Mouse (Mus musculus) ES-Bruce4 (cell line): ENCODE data around the gene Alyref2. TPM values are rescaled to one million over a fixed set of nuclear protein-coding genes. Genes with fewer than 3 reads are reported as not detected.

Source experiments
- H3K27ac ChIP-seq: 2 replicates; pipeline ENCODE4 v1.5.1; 2012; ENCODE audit warnings: low read length, inconsistent platforms; ENCODE audit not compliant: insufficient read depth
- H3K27me3 ChIP-seq: 2 replicates; pipeline ENCODE4 v1.6.1; 2012; ENCODE audit warnings: mild to moderate bottlenecking, low read length, inconsistent platforms; ENCODE audit not compliant: control insufficient read depth, poor library complexity, insufficient read depth, severe bottlenecking
- H3K36me3 ChIP-seq: 2 replicates; pipeline ENCODE4 v1.6.1; 2012; ENCODE audit warnings: inconsistent platforms, mild to moderate bottlenecking, low read length, moderate library complexity; ENCODE audit not compliant: control insufficient read depth, poor library complexity, insufficient read depth, severe bottlenecking
- H3K4me1 ChIP-seq: one replicate; pipeline ENCODE4 v1.8.1; 2011; ENCODE audit warnings: low read length; ENCODE audit not compliant: control insufficient read depth, insufficient read depth
- H3K4me3 ChIP-seq: 2 replicates; pipeline ENCODE4 v1.5.1; 2011; ENCODE audit warnings: low read depth, mild to moderate bottlenecking, low read length
- H3K9ac ChIP-seq: 2 replicates; pipeline ENCODE4 v1.6.1; 2012; ENCODE audit warnings: low read depth, mild to moderate bottlenecking, inconsistent platforms; ENCODE audit not compliant: poor library complexity, severe bottlenecking
- H3K9me3 ChIP-seq: replicated peaks from 2 replicates; pipeline ENCODE4 v1.6.1; 2012; ENCODE audit warnings: mild to moderate bottlenecking, low read length, inconsistent platforms; ENCODE audit not compliant: control insufficient read depth, poor library complexity, insufficient read depth, severe bottlenecking
- CTCF ChIP-seq: IDR thresholded peaks from one replicate; pipeline ENCODE4 v1.8.1; 2011; ENCODE audit warnings: low read depth, low read length
- EP300 ChIP-seq: IDR thresholded peaks from 2 replicates; pipeline ENCODE4 v1.6.1; 2011; ENCODE audit warnings: low read depth, low read length; ENCODE audit not compliant: insufficient read depth
- POLR2A ChIP-seq: IDR thresholded peaks from one replicate; pipeline ENCODE4 v1.8.1; 2011; ENCODE audit warnings: low read length; ENCODE audit not compliant: insufficient read depth
- polyA plus RNA-seq: library from polyadenylated mRNA; stranded (reverse); fragments of >200 nt; gene quantifications from 2 replicates; pipeline ENCODE4 v1.2.4, GENCODE M21; 2011; ENCODE audit warnings: low read depth; ENCODE audit not compliant: missing spikeins, insufficient read depth, insufficient read length

Gene Alyref2
- polyA plus RNA-seq = 4.7 and 5.2 TPM in 2 replicates

DNA sequence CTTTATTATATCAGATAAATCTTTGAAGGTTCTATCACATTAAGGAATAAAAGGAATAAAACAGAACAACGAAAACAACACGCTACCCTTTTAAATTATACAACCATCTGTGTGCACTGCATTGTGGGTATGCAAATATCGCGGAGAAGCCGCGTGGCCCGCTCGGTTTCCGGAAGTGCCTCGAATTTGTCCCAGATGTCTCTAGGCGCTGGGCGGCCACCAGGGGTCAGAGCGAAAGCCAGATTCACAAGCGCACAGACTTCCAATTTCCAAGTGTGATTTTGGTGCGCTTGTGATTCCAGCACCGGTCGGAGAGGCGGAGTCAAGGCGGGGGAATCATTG, at the start of gene Alyref2:
Alyref2 (plus strand) TSS at position 229 of the 342 bp plus-strand sequence.
- no peaks in the 10 kb centered on the region for H3K9me3 ChIP-seq
- TF ChIP-seq CTCF (peak; percentile 68), POLR2A (no peak), EP300 (peak; percentile 55; the same call in 1 of the 2 replicates)
- peak within 1 kb of the TSS; percentile 69 for H3K4me3 ChIP-seq

DNA sequence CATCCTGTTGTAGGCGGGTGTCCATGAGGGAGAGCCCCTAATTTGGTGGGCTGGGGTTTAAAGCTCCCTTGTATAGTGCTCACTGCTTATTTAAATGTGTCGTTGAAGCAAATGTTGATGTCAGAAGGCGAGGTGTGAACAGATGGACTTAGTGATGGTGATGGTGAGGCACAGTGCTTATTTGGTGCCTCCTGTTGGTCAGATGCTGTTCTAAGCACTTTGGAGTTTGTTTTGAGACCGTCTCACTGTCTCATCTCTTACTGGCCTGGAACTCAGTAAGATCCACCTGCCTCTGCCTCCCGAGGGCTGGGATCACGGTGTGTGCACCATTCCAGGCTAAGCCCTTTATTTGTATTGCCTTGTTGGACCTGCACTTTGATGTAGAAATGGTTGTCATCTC, 48.4 kb upstream of the Alyref2 start:
- no peak overlapping the region for H3K4me3 ChIP-seq
- H3K36me3 ChIP-seq = no peaks in the 10 kb centered on the region
- no peaks in the 10 kb centered on the region for H3K27me3 ChIP-seq
- no peak overlapping the region for H3K27ac ChIP-seq
- no peak overlapping the region for H3K9ac ChIP-seq
- H3K9me3 ChIP-seq = no peaks in the 10 kb centered on the region
- no peak for TF ChIP-seq CTCF
- peaks cover 4% of the 10 kb centered on the region for H3K4me1 ChIP-seq

More for the DNA sequence above, at the start of gene Alyref2:
- Histone ChIP-seq H3K27me3 (no peaks in the 10 kb centered on the region), H3K9ac (peak within 1 kb of the TSS; percentile 57), H3K4me1 (peaks cover 3% of the 10 kb centered on the region), H3K36me3 (no peaks in the 10 kb centered on the region), H3K27ac (peak within 1 kb of the TSS; percentile 70)

DNA sequence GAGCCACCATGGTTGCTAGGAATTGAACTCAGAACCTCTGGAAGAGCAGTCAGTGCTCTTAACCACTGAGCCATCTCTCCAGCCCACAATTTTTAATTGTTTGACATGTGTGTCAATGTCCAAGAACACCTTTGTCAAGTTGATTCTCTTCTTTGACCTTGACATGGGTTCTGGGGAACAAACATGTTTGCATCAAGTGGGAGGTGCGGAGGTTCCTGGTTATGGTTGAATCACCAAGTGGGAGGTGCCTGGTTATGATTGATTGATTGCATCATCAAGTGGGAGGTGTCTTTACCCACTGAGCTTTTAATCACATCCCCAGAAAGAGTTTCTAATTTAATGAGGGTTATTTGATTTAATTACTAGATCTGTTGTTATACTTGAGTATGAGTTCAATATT, 45.7 kb upstream of the Alyref2 start:
- TF ChIP-seq CTCF = no peak
- TF ChIP-seq POLR2A = no peak
- TF ChIP-seq EP300 = no peak
- peaks cover 14% of the 10 kb centered on the region for H3K36me3 ChIP-seq
- H3K4me1 ChIP-seq = peaks cover 6% of the 10 kb centered on the region
- H3K27ac ChIP-seq = no peak overlapping the region
- H3K4me3 ChIP-seq = no peak overlapping the region
- no peaks in the 10 kb centered on the region; the same call in none of the 2 replicates for H3K9me3 ChIP-seq
- no peak overlapping the region for H3K9ac ChIP-seq
- no peaks in the 10 kb centered on the region for H3K27me3 ChIP-seq

DNA sequence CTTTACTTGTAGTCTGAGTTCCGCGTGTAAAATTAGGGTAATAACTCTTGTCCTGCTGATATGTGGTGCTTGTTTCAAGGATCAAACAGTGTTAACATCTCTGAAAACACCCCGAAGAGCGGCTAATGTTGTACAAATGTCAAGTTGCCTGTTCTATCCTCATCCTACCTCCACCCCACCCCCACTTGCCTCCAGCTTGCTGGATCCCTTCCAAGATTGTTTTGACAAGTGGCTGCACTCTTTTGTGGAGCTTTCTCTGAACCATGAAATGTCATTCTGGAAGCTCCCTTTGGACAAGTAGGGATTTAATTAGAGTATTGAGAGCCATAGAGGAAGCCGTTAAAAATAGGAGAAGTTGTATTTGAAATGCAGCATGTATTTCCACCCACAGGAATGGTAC, 43.5 kb upstream of the Alyref2 start:
- Histone ChIP-seq H3K4me1 (peaks cover 2% of the 10 kb centered on the region), H3K9ac (no peak overlapping the region), H3K9me3 (no peaks in the 10 kb centered on the region; the same call in none of the 2 replicates), H3K27ac (no peak overlapping the region), H3K4me3 (no peak overlapping the region), H3K27me3 (no peaks in the 10 kb centered on the region), H3K36me3 (peaks cover 29% of the 10 kb centered on the region)
- TF ChIP-seq POLR2A = no peak
- TF ChIP-seq CTCF = no peak
- no peak for TF ChIP-seq EP300

DNA sequence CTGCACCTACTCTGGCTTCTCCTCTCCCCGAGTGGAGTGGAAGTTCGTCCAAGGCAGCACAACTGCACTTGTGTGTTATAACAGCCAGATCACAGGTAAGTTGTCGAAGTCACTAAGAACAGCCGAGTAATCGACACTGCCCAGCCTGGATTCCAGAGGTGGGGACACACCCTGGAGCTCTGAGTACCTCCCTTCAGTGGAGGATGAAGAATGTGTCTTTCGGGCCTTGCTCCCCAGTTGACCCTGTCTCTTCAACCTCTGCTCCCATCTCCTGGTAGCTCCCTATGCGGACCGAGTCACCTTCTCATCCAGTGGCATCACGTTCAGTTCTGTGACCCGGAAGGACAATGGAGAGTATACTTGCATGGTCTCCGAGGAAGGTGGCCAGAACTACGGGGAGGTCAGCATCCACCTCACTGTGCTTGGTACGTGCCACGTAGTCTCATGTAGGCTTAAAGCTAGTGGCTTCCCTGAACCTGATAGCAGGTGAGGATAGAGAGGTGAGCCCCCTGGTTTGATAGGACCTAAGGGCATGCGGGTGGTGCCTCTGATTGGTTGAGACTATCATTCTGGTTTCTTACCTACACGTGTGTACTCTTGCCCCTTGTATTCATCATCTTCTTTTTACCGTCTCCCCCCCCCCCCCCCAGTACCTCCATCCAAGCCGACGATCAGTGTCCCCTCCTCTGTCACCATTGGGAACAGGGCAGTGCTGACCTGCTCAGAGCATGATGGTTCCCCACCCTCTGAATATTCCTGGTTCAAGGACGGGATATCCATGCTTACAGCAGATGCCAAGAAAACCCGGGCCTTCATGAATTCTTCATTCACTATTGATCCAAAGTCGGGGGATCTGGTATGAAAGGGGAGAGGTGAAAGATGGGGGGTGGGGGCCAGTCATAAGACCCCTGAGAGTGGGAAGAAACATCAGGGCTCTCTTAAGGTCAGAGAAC, 42.5 kb upstream of the Alyref2 start:
- Histone ChIP-seq H3K36me3 (peaks cover 29% of the 10 kb centered on the region), H3K27ac (no peak overlapping the region), H3K9ac (no peak overlapping the region), H3K27me3 (no peaks in the 10 kb centered on the region), H3K4me1 (peaks cover 2% of the 10 kb centered on the region), H3K9me3 (no peaks in the 10 kb centered on the region; the same call in none of the 2 replicates), H3K4me3 (no peak overlapping the region)
- TF ChIP-seq CTCF (no peak), POLR2A (no peak), EP300 (no peak)

DNA sequence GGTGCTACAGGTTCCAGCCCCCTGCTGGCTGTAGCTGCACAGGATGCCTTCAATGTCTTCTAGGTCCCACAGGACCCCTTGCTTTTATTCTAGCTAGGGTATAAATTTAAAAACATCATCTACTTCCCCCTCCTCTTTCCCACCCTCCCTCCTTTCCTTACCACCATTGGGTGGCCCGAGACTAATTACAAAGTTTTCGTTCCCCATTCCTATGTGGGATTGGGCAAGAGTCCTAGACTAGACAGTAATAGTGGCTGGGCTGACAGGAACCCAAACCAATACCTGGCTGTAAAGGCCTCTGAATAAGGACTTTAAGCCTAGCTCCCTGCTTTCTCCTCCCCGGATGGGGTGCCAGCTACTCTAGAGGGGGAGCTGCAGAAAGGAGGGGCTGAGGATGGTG, 40.1 kb upstream of the Alyref2 start:
- no peak overlapping the region for H3K9ac ChIP-seq
- TF ChIP-seq EP300 (no peak), POLR2A (no peak), CTCF (no peak)
- H3K4me3 ChIP-seq = no peak overlapping the region

More for the DNA sequence above, 40.1 kb upstream of the Alyref2 start:
- Histone ChIP-seq H3K36me3 (peaks cover 29% of the 10 kb centered on the region), H3K4me1 (peaks cover 2% of the 10 kb centered on the region), H3K9me3 (no peaks in the 10 kb centered on the region; the same call in none of the 2 replicates), H3K27ac (no peak overlapping the region), H3K27me3 (no peaks in the 10 kb centered on the region)
